Mouse (Mus musculus): ENCODE measurements at regions not wholly inside any gene's neighbourhood (a gene's known extent, or its start where the extent isn't known, plus 50 kb on each side); places are given as distances from the start of the nearest gene placed in this dataset.

DNA sequence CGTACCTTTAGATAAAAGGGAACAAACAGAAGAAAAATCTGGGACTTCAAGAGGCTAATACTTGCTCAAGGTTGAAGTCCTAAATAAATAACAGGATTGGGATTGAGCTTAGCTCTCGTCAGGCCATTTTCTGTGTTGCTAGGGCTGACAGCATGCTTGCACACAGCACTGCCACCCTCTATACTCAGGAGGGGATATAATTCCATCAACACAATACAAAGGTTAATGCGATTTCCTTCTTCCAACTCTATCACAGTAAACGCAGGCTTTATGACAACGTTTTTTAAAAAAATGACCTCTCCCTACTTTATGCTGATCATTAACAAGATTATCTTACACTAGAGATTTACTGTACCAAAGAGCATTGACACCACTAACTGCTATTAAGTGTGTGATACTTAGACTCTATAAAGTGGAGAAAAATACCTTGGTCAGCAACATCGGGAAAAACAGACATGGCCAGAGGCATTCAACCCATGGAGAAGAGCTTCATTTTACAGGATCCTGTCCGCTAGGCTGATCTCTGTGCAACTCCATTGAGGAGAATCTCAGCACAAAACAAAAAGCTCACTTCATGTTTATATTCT is 305.3 kb upstream of the Pbx1 start:
- no peaks in the 10 kb centered on the region for H3K36me3 ChIP-seq (ENCODE audit: insufficient read depth)
- WGBS = 68% methylated on average over 7 of the region's 7 CpGs
- H3K9ac ChIP-seq = no peak overlapping the region
- no peak overlapping the region for H3K4me3 ChIP-seq (ENCODE audit: low read depth, low read length)
- ATAC-seq (ENCODE audit: insufficient read depth) (no peak), DNase-seq (no peak)
- H3K27ac ChIP-seq (ENCODE audit: low read depth) = no peak overlapping the region
- no peaks in the 10 kb centered on the region for H3K4me1 ChIP-seq (ENCODE audit: insufficient read depth)
- no peak for TF ChIP-seq CTCF (IDR thresholded peaks at IDR 0.05; ENCODE audit: low read depth)
- no peak overlapping the region for H3K4me2 ChIP-seq
- no peaks in the 10 kb centered on the region for H3K27me3 ChIP-seq (ENCODE audit: insufficient read depth, low read length)
- H3K9me3 ChIP-seq (ENCODE audit: low read depth, low read length) = no peaks in the 10 kb centered on the region

DNA sequence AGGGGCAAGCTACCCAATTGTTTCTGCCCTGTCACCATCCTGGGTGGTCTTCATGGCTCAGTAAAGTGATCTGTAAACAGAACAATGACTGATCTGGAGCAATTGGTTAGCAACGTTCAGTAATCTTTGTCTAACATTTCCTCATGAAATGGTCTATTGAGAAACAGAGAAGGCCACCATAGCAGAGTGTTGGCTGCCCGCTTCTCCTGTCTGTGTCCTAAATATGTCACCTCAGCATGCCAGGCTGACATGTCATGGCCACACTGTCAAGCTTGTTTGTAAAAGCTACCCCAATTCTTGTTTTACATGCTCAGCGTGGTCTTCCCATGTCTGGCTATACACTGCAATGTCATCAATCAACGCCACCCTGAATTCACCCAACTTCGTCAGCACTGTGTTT is 301.0 kb upstream of the Pbx1 start:
- Histone ChIP-seq H3K4me1 (ENCODE audit: insufficient read depth) (no peaks in the 10 kb centered on the region), H3K4me3 (ENCODE audit: low read depth, low read length) (no peak overlapping the region), H3K4me2 (no peak overlapping the region), H3K27me3 (ENCODE audit: insufficient read depth, low read length) (no peaks in the 10 kb centered on the region), H3K27ac (ENCODE audit: low read depth) (no peak overlapping the region), H3K36me3 (ENCODE audit: insufficient read depth) (no peaks in the 10 kb centered on the region), H3K9ac (no peak overlapping the region), H3K9me3 (ENCODE audit: low read depth, low read length) (no peaks in the 10 kb centered on the region)
- WGBS = 50% methylated on average over 5 of the region's 5 CpGs
- no peak for TF ChIP-seq CTCF (IDR thresholded peaks at IDR 0.05; ENCODE audit: low read depth)
- ATAC-seq (ENCODE audit: insufficient read depth) = no peak
- DNase-seq = no peak

DNA sequence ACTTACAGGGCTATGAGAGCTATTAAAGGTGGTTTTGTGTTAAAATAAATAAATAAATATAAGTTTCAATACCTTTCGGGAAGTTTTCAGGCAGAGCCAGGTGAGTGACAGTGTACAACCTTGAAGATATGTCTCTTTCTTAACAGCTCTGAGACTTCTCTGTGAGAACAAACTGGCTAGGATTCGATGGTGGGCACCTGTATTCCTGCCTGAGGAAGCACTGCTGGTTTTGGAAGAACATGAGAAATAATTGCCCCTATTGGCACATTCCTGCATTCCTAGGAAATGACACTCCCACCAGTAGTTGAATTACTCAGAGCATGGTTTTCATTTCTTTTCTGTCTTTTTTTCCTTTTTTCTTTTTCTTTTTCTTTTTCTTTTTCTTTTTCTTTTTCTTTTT is 277.8 kb upstream of the Pbx1 start:
- ATAC-seq (ENCODE audit: insufficient read depth) = peak; percentile 58; the same call in 1 of the 2 replicates
- Histone ChIP-seq H3K27ac (ENCODE audit: low read depth) (peak overlapping the region; percentile 89), H3K27me3 (ENCODE audit: insufficient read depth, low read length) (no peaks in the 10 kb centered on the region), H3K9ac (no peak overlapping the region), H3K36me3 (ENCODE audit: insufficient read depth) (no peaks in the 10 kb centered on the region), H3K4me1 (ENCODE audit: insufficient read depth) (no peaks in the 10 kb centered on the region), H3K4me2 (peak overlapping the region; percentile 47), H3K4me3 (ENCODE audit: low read depth, low read length) (no peak overlapping the region), H3K9me3 (ENCODE audit: low read depth, low read length) (no peaks in the 10 kb centered on the region)
- TF ChIP-seq CTCF (IDR thresholded peaks at IDR 0.05; ENCODE audit: low read depth) = no peak
- DNase-seq = peak; percentile 21
- 48% methylated on average over 2 of the region's 2 CpGs for WGBS

DNA sequence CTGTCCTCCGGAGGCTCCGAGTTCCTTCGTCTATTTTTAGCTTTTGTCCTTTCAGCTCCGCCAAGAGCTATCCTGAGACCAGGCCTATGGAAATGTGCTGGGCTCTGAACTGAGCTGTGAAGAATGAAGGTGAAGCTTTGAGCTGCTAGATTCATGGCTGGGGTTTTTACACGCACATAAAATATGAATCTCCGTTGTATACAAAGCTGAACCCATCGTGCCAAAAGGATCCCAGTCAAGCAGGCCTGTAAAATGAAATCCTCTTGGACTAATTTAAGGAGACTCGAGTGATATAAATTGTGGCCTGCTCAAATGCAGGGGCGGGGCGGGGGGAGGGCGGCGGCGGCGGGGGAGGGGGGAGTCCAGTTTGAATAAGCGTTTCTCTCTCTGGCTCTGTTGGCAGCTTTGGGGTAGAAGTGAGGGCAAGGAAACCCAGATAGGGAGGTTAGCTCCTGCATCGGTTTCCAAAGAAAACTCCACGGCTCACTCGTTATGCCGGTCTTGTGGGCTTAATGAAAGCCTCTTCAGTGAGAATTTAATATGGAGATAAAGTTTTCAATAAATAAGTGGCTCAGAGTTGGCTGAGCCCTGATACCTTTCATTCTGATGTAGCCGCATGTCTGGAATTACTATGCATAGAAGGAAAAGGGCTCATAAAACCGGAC is 277.1 kb upstream of the Pbx1 start:
- Histone ChIP-seq H3K4me1 (ENCODE audit: insufficient read depth) (no peaks in the 10 kb centered on the region), H3K9ac (0 out of 2 replicates have a peak overlapping the region, but pooled peaks have one; percentile 3), H3K4me3 (ENCODE audit: low read depth, low read length) (no peak overlapping the region), H3K27ac (ENCODE audit: low read depth) (peak overlapping the region; percentile 89), H3K4me2 (peak overlapping the region; percentile 47), H3K36me3 (ENCODE audit: insufficient read depth) (no peaks in the 10 kb centered on the region), H3K27me3 (ENCODE audit: insufficient read depth, low read length) (no peaks in the 10 kb centered on the region), H3K9me3 (ENCODE audit: low read depth, low read length) (no peaks in the 10 kb centered on the region)
- no peak for TF ChIP-seq CTCF (IDR thresholded peaks at IDR 0.05; ENCODE audit: low read depth)
- peak; percentile 59 for ATAC-seq (ENCODE audit: insufficient read depth)
- peak; percentile 48 for DNase-seq
- WGBS = 16% methylated on average over 21 of the region's 21 CpGs

DNA sequence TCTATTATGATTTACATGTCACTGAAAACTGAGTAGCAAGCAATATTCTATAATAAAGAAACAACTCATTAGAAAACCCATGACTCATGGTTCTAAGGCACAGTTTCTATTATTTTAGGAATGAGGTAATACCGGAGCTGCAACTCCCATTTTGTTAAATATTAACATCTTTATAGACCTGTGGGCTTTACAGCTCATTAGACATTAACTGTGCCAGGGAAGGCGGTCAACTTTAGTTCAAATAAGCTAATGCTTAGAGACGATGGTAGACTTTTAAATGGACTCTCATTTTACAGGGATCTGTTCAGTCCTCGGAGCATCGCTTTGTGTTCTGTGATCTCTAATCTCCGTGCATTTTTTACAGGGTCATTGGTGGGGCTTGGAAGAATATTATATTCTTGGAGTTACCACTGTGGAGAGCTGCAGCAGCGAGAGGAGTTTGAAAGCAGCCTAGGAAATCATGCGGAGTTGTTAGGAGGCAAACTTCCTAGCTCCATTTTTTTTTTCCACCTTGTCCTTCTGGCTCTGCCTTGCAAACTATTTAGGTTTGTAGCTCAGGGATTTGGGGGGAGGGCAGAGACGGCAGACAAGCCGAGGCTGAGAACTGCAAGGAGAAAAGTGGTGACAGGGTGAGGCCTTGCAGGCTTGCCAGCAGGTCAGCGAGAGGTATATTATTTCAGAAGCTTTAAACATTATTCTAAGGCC is 276.2 kb upstream of the Pbx1 start:
- H3K4me1 ChIP-seq (ENCODE audit: insufficient read depth) = no peaks in the 10 kb centered on the region
- no peaks in the 10 kb centered on the region for H3K9me3 ChIP-seq (ENCODE audit: low read depth, low read length)
- no peak overlapping the region for H3K4me3 ChIP-seq (ENCODE audit: low read depth, low read length)
- H3K27ac ChIP-seq (ENCODE audit: low read depth) = peak overlapping the region; percentile 89
- DNase-seq (peak; percentile 67), ATAC-seq (ENCODE audit: insufficient read depth) (peak; percentile 82)
- H3K4me2 ChIP-seq = peak overlapping the region; percentile 47
- WGBS = 20% methylated on average over 11 of the region's 11 CpGs
- TF ChIP-seq CTCF (IDR thresholded peaks at IDR 0.05; ENCODE audit: low read depth) = no peak
- H3K36me3 ChIP-seq (ENCODE audit: insufficient read depth) = no peaks in the 10 kb centered on the region
- no peak overlapping the region for H3K9ac ChIP-seq
- H3K27me3 ChIP-seq (ENCODE audit: insufficient read depth, low read length) = no peaks in the 10 kb centered on the region

DNA sequence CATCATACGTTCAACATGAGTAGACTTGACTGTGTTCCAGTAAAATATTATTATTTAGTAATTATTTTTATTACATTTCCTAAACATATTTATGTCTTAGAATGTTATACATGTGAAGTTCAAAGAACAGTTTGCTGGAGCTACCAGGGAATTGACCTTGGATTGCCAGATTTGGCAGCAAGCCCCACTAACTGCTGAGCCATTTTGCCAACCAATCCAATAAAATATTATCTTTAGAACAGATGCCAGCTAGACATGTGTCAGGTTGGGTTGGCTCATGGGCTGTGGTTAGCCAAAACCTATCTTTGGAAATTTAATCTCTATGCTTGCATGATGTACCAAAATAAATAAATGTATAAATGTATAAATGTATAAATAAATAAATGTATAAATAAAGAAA is 265.3 kb upstream of the Pbx1 start:
- no peak for ATAC-seq (ENCODE audit: insufficient read depth)
- H3K9me3 ChIP-seq (ENCODE audit: low read depth, low read length) = no peaks in the 10 kb centered on the region
- 63% methylated on average over 1 of the region's 1 CpGs for WGBS
- no peaks in the 10 kb centered on the region for H3K27me3 ChIP-seq (ENCODE audit: insufficient read depth, low read length)
- H3K4me3 ChIP-seq (ENCODE audit: low read depth, low read length) = no peak overlapping the region
- no peak overlapping the region for H3K9ac ChIP-seq
- TF ChIP-seq CTCF (IDR thresholded peaks at IDR 0.05; ENCODE audit: low read depth) = no peak
- H3K27ac ChIP-seq (ENCODE audit: low read depth) = no peak overlapping the region
- H3K4me1 ChIP-seq (ENCODE audit: insufficient read depth) = no peaks in the 10 kb centered on the region
- no peak overlapping the region for H3K4me2 ChIP-seq
- H3K36me3 ChIP-seq (ENCODE audit: insufficient read depth) = no peaks in the 10 kb centered on the region
- no peak for DNase-seq

DNA sequence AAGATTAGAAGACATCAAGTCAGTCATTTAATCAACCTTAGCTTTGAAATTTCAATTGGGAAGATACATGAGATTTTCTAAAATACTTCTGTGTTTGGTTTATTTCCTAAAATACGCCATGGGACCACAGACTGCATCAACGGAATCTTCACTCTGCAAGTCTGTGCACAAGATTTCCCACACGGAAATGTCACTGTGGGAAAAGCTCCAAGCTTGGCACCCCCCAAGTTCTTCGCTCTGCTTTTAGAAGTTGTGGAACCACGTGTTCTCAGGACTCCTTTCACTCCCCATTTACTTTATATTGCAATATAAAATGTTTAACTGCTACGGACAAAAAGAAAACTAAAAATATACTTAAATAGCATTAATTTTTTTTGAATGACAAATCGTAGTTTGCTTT is 254.8 kb upstream of the Pbx1 start:
- WGBS = 72% methylated on average over 7 of the region's 7 CpGs
- DNase-seq (no peak), ATAC-seq (ENCODE audit: insufficient read depth) (no peak)
- no peak for TF ChIP-seq CTCF (IDR thresholded peaks at IDR 0.05; ENCODE audit: low read depth)
- Histone ChIP-seq H3K4me3 (ENCODE audit: low read depth, low read length) (no peak overlapping the region), H3K9me3 (ENCODE audit: low read depth, low read length) (no peaks in the 10 kb centered on the region), H3K9ac (no peak overlapping the region), H3K36me3 (ENCODE audit: insufficient read depth) (no peaks in the 10 kb centered on the region), H3K27ac (ENCODE audit: low read depth) (no peak overlapping the region), H3K27me3 (ENCODE audit: insufficient read depth, low read length) (no peaks in the 10 kb centered on the region), H3K4me1 (ENCODE audit: insufficient read depth) (no peaks in the 10 kb centered on the region), H3K4me2 (no peak overlapping the region)

Measured in lung, embryonic 14.5 days (tissue).